Mouse (Mus musculus): Measurements from ENCODE around the gene Clasp1. TPM values are rescaled to one million over a fixed set of nuclear protein-coding genes. Genes with fewer than 3 reads are reported as not detected.
A peak's percentile ranks its signal among the peaks of the same experiment; 100 is the strongest.

Gene Clasp1
- polyA plus RNA-seq (2015; fragmentation: Nextera tagmentation; extraction: Ambion mirVana): 103 and 107 TPM in 2 replicates

GRCm38 (mm10) chr1:118388757-118389453 lies at the start of gene Clasp1:
TSS of gene Clasp1 (plus strand) at chr1:118389058.
- peak within 1 kb of the TSS; percentile 60 for H3K4me2 ChIP-seq
- under 1% methylated on average over 44 of the region's 44 CpGs for WGBS
- H3K27me3 ChIP-seq: no peaks in the 10 kb centered on the region
- H3K9ac ChIP-seq: peak within 1 kb of the TSS; percentile 97
- H3K4me1 ChIP-seq (replicated peaks): peaks cover 32% of the 10 kb centered on the region
- ATAC-seq (ENCODE audit: low read depth): peak; percentile 97
- peak within 1 kb of the TSS; percentile 98 for H3K4me3 ChIP-seq
- H3K27ac ChIP-seq (replicated peaks): peak within 1 kb of the TSS; percentile 97
- H3K36me3 ChIP-seq: peaks cover 8% of the 10 kb centered on the region
- no peaks in the 10 kb centered on the region for H3K9me3 ChIP-seq

- ATAC-seq (ENCODE audit: low read depth): no peak
- Histone ChIP-seq H3K36me3 (no peaks in the 10 kb centered on the region), H3K9me3 (no peaks in the 10 kb centered on the region), H3K27ac (replicated peaks) (no peak overlapping the region), H3K4me3 (no peak overlapping the region), H3K4me1 (replicated peaks) (no peaks in the 10 kb centered on the region), H3K4me2 (no peak overlapping the region), H3K27me3 (no peaks in the 10 kb centered on the region), H3K9ac (no peak overlapping the region)
- WGBS: 47% methylated on average over 6 of the region's 6 CpGs
Measured at GRCm38 (mm10) chr1:118343649-118344435, 45.0 kb upstream of the Clasp1 start.

- Histone ChIP-seq H3K36me3 (no peaks in the 10 kb centered on the region), H3K27me3 (no peaks in the 10 kb centered on the region), H3K4me3 (no peak overlapping the region), H3K4me1 (replicated peaks) (no peaks in the 10 kb centered on the region), H3K4me2 (no peak overlapping the region), H3K9ac (no peak overlapping the region), H3K27ac (replicated peaks) (no peak overlapping the region), H3K9me3 (no peaks in the 10 kb centered on the region)
- 87% methylated on average over 3 of the region's 3 CpGs for WGBS
- no peak for ATAC-seq (ENCODE audit: low read depth)
Measured at GRCm38 (mm10) chr1:118349922-118350321, 38.9 kb upstream of the Clasp1 start.

- H3K9ac ChIP-seq: no peak overlapping the region
- H3K4me3 ChIP-seq: no peak overlapping the region
- 79% methylated on average over 6 of the region's 6 CpGs for WGBS
- ATAC-seq (ENCODE audit: low read depth): no peak
- no peaks in the 10 kb centered on the region for H3K4me1 ChIP-seq (replicated peaks)
- no peaks in the 10 kb centered on the region for H3K9me3 ChIP-seq
- H3K36me3 ChIP-seq: no peaks in the 10 kb centered on the region
- no peaks in the 10 kb centered on the region for H3K27me3 ChIP-seq
- no peak overlapping the region for H3K27ac ChIP-seq (replicated peaks)
- H3K4me2 ChIP-seq: no peak overlapping the region
Measured at GRCm38 (mm10) chr1:118359071-118359761, 29.6 kb upstream of the Clasp1 start.

DNA sequence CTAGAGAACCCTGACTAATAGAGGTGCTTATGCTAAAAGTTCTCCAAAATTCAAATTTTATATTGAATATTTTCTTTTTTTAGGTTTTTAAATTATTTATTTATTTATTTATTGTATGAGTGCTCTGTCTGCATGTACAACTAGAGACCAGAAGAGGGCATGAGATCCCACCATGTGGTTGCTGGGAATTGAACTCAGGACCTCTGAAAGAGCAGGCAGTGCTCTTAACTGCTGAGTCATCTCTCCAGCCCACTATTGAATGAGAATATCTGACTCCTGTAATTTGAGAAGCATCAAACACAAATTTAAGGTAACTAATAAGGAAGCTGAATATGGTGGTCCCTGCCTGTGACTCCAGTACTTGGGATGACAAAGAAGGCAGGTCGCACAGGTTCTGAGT lies 20.9 kb upstream of the Clasp1 start:
- no peak overlapping the region for H3K4me2 ChIP-seq
- H3K27ac ChIP-seq (replicated peaks): no peak overlapping the region
- no peaks in the 10 kb centered on the region for H3K36me3 ChIP-seq
- H3K27me3 ChIP-seq: no peaks in the 10 kb centered on the region
- no peak for ATAC-seq (ENCODE audit: low read depth)
- WGBS: 97% methylated on average over 1 of the region's 1 CpGs
- no peaks in the 10 kb centered on the region for H3K9me3 ChIP-seq
- H3K9ac ChIP-seq: no peak overlapping the region
- H3K4me1 ChIP-seq (replicated peaks): no peaks in the 10 kb centered on the region
- no peak overlapping the region for H3K4me3 ChIP-seq

DNA sequence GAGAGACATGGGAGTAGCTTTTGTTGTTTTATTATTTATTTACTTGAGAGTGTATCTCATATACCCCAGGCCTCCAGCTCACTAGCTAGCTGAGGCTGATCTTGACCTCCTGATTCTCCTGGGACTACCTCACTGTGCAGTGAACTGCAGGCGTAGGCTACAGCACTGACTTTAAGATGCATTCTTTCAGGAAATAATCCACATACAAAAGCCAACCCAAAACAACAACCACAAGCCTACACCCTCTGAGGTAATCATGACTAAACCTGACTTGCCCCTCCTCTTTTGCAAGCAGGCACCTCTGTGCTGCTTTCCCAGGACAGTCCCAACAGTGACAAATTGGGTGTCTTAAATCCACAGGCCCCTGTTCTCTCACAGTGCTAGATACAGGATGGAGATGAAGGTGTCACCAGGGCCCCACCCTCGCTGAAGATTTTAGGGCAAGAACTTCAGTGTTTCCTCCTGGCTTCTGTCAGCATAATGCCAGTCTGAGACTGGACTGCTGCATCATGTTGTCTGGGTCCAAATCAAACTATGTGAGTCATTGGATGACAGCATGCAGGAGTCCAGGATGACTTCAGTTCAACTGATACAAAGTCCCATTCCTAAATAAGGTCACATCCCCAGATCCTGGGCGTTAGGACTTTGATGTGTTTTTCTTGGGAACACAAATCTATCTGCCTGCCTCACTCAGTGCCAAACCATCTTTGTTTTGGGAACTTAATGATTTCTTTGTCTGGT lies 20.0 kb upstream of the Clasp1 start:
- Histone ChIP-seq H3K9me3 (no peaks in the 10 kb centered on the region), H3K36me3 (no peaks in the 10 kb centered on the region), H3K27ac (replicated peaks) (no peak overlapping the region), H3K4me3 (no peak overlapping the region), H3K9ac (no peak overlapping the region), H3K4me1 (replicated peaks) (no peaks in the 10 kb centered on the region), H3K27me3 (no peaks in the 10 kb centered on the region), H3K4me2 (no peak overlapping the region)
- WGBS: 64% methylated on average over 3 of the region's 3 CpGs
- no peak for ATAC-seq (ENCODE audit: low read depth)

GRCm38 (mm10) chr1:118377784-118378183 lies 11.1 kb upstream of the Clasp1 start:
- no peak overlapping the region for H3K27ac ChIP-seq (replicated peaks)
- no peaks in the 10 kb centered on the region for H3K4me1 ChIP-seq (replicated peaks)
- H3K27me3 ChIP-seq: no peaks in the 10 kb centered on the region
- H3K36me3 ChIP-seq: no peaks in the 10 kb centered on the region
- WGBS: 82% methylated on average over 5 of the region's 5 CpGs
- H3K9ac ChIP-seq: no peak overlapping the region
- H3K4me3 ChIP-seq: no peak overlapping the region
- H3K9me3 ChIP-seq: no peaks in the 10 kb centered on the region
- H3K4me2 ChIP-seq: no peak overlapping the region
- ATAC-seq (ENCODE audit: low read depth): no peak

GRCm38 (mm10) chr1:118380105-118380786 lies 8.6 kb upstream of the Clasp1 start:
- H3K36me3 ChIP-seq: no peaks in the 10 kb centered on the region
- H3K27ac ChIP-seq (replicated peaks): no peak overlapping the region
- H3K27me3 ChIP-seq: no peaks in the 10 kb centered on the region
- 77% methylated on average over 8 of the region's 8 CpGs for WGBS
- no peak overlapping the region for H3K4me2 ChIP-seq
- no peaks in the 10 kb centered on the region for H3K4me1 ChIP-seq (replicated peaks)
- no peak for ATAC-seq (ENCODE audit: low read depth)
- no peak overlapping the region for H3K9ac ChIP-seq
- H3K9me3 ChIP-seq: no peaks in the 10 kb centered on the region
- H3K4me3 ChIP-seq: no peak overlapping the region

DNA sequence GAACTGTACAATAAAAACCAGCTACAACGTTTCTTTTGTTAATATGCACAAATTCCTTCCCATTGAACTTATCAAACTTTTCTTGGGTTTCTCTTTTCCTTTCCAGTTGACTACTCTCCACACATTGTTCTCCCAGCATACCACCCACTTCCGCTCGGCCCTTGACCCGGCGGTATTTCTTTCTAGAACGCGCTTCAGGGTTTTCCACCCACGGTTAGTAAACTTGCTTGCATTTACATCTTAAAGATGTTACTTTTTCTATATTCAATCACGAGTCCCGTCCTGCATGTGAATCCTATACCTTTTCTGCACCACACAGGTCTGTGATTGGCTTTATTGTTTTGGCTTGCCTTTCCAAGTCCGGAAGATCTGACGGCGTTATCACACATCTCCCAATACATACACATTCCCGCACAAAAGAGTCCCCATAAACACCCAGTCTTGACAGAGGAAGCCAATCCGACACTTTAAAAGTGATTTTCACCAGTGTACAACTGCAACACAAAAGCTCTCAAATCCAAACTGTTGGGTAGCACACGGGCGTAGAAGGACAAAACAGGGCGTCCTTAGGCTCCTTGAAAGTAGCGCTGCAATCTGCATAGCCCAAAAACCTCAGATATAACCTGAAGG lies 616 bp upstream of the Clasp1 start:
- H3K4me3 ChIP-seq: peak overlapping the region; percentile 98
- H3K4me1 ChIP-seq (replicated peaks): peaks cover 27% of the 10 kb centered on the region
- no peaks in the 10 kb centered on the region for H3K9me3 ChIP-seq
- peak; percentile 29; the same call in 1 of the 2 replicates for ATAC-seq (ENCODE audit: low read depth)
- H3K4me2 ChIP-seq: peak overlapping the region; percentile 60
- H3K27me3 ChIP-seq: no peaks in the 10 kb centered on the region
- H3K27ac ChIP-seq (replicated peaks): peak overlapping the region; percentile 97
- peaks cover 2% of the 10 kb centered on the region; the same call in 1 of the 2 replicates for H3K36me3 ChIP-seq
- peak overlapping the region; percentile 97 for H3K9ac ChIP-seq
- WGBS: 1% methylated on average over 19 of the region's 19 CpGs

- peak overlapping the region; percentile 97 for H3K27ac ChIP-seq (replicated peaks)
- H3K4me3 ChIP-seq: peak overlapping the region; percentile 98
- ATAC-seq (ENCODE audit: low read depth): peak; percentile 60
- H3K27me3 ChIP-seq: no peaks in the 10 kb centered on the region
- WGBS: under 1% methylated on average over 44 of the region's 44 CpGs
- H3K9ac ChIP-seq: peak overlapping the region; percentile 97
- peaks cover 15% of the 10 kb centered on the region for H3K36me3 ChIP-seq
- H3K4me2 ChIP-seq: peak overlapping the region; percentile 60
- H3K9me3 ChIP-seq: no peaks in the 10 kb centered on the region
- H3K4me1 ChIP-seq (replicated peaks): peaks cover 40% of the 10 kb centered on the region
Measured at GRCm38 (mm10) chr1:118389454-118390265, 802 bp downstream of the Clasp1 start.
